Mouse (Mus musculus) Patski (cell line): ENCODE measurements around the gene Styx. TPM values are rescaled to one million over a fixed set of nuclear protein-coding genes. Genes with fewer than 3 reads are reported as not detected.

Source experiments
- ATAC-seq: fragments of 100-300 bp; one replicate; pipeline ENCODE4 v1.8.0; 2021
- CTCF ChIA-PET: fragments of 350-600 bp; sonication (Branson Sonifier 250); formaldehyde crosslinking; loops from one replicate; lab custom pipeline; 2022; ENCODE audit warnings: inconsistent platforms; lab: Charles Lee
- POLR2A ChIA-PET: fragments of 350-600 bp; sonication (Branson Sonifier 250); formaldehyde crosslinking; loops from one replicate; lab custom pipeline; 2022; ENCODE audit warnings: antibody characterized with exemption, inconsistent platforms; lab: Charles Lee
- DNase-seq: peaks from one replicate; pipeline ENCODE4 v3.0.0-alpha.2; 2011; ENCODE audit warnings: low read depth, low spot score
- H3K27me3 ChIP-seq: fragments of 371-371 bp; one replicate; pipeline ENCODE4 v1.5.1; 2021
- CTCF ChIP-seq: fragments of 100-300 bp; IDR thresholded peaks from one replicate; pipeline ENCODE4 v1.5.1; 2021
- in situ Hi-C: fragments of 300-500 bp; cut with MboI; formaldehyde crosslinking; loops from 3 replicates; pipeline ENCODE4 v1.11.1; 2018; ENCODE audit warnings: low pct_unique_long_range_greater_than_20kb, mixed read lengths
- polyA plus RNA-seq: library from polyadenylated mRNA; unstranded; gene quantifications from one replicate; pipeline ENCODE4 v1.2.3, GENCODE M21; 2021

The Styx gene
- polyA plus RNA-seq, 1 experiment from 2014 or later: 18.6 TPM

GRCm38 (mm10) chr14:45432003-45432402 is 81.1 kb downstream of the Styx start:
- TF ChIP-seq CTCF: peak; percentile 82
- H3K27me3 ChIP-seq: no peaks in the 10 kb centered on the region
- ATAC-seq (no peak), DNase-seq (no peak)
- in situ Hi-C loops: no loop called here
- ChIA-PET POLR2A (interaction anchor here (0.6 kb wide), 1 partner anchor 8 kb away, joined by 6 read pairs; no protein-coding TSS in a partner anchor), CTCF (interaction anchor here (0.9 to 2.2 kb wide), 2 partner anchors 8 to 14 kb away, joined by 4 to 14 read pairs; no protein-coding TSS in a partner anchor)

GRCm38 (mm10) chr14:45434220-45434619 is 83.3 kb downstream of the Styx start:
- TF ChIP-seq CTCF: peak; percentile 84
- no peak for DNase-seq
- POLR2A ChIA-PET: no interaction called here
- no peak for ATAC-seq
- H3K27me3 ChIP-seq: no peaks in the 10 kb centered on the region
- CTCF ChIA-PET: interaction anchor here (0.7 to 2.2 kb wide), 4 partner anchors 10 to 23 kb away, joined by 3 to 14 read pairs (median 4); no protein-coding TSS in a partner anchor
- in situ Hi-C loops: no loop called here

- POLR2A ChIA-PET: no interaction called here
- H3K27me3 ChIP-seq: no peaks in the 10 kb centered on the region
- DNase-seq: no peak
- ATAC-seq: no peak
- in situ Hi-C loops: no loop called here
- no peak for TF ChIP-seq CTCF
- CTCF ChIA-PET: no interaction called here
Measured at GRCm38 (mm10) chr14:45438250-45438930, 87.5 kb downstream of the Styx start.

GRCm38 (mm10) chr14:45438931-45439275 is 88.0 kb downstream of the Styx start:
- CTCF ChIA-PET: no interaction called here
- ATAC-seq (no peak), DNase-seq (no peak)
- no peak for TF ChIP-seq CTCF
- in situ Hi-C loops: no loop called here
- H3K27me3 ChIP-seq: no peaks in the 10 kb centered on the region
- POLR2A ChIA-PET: no interaction called here

GRCm38 (mm10) chr14:45439387-45439786 is 88.5 kb downstream of the Styx start:
- TF ChIP-seq CTCF: no peak
- POLR2A ChIA-PET: no interaction called here
- DNase-seq (no peak), ATAC-seq (no peak)
- no peaks in the 10 kb centered on the region for H3K27me3 ChIP-seq
- CTCF ChIA-PET: no interaction called here
- in situ Hi-C loops: no loop called here

- ChIA-PET POLR2A (interaction anchor here (1.0 kb wide), 1 partner anchor 88 kb away, joined by 5 read pairs; the partner anchor contains the start of gene Fermt2), CTCF (interaction anchor here (1.0 kb wide), 1 partner anchor 126 kb away, joined by 3 read pairs; no protein-coding TSS in a partner anchor)
- no peak for ATAC-seq
- in situ Hi-C loops: no loop called here
- TF ChIP-seq CTCF: no peak
- no peaks in the 10 kb centered on the region for H3K27me3 ChIP-seq
- DNase-seq: no peak
Measured at GRCm38 (mm10) chr14:45441291-45441690, 90.4 kb downstream of the Styx start.

GRCm38 (mm10) chr14:45442781-45443560 is 92.1 kb downstream of the Styx start:
- ATAC-seq (no peak), DNase-seq (no peak)
- TF ChIP-seq CTCF: no peak
- POLR2A ChIA-PET: no interaction called here
- CTCF ChIA-PET: no interaction called here
- in situ Hi-C loops: no loop called here
- H3K27me3 ChIP-seq: no peaks in the 10 kb centered on the region

GRCm38 (mm10) chr14:45444870-45445269 is 94.0 kb downstream of the Styx start:
- ChIA-PET POLR2A (no interaction called here), CTCF (no interaction called here)
- no peak for TF ChIP-seq CTCF
- ATAC-seq: no peak
- no peak for DNase-seq
- no peaks in the 10 kb centered on the region for H3K27me3 ChIP-seq
- in situ Hi-C loops: no loop called here

- ATAC-seq (no peak), DNase-seq (no peak)
- ChIA-PET POLR2A (interaction anchor here (0.5 to 1.0 kb wide), 2 partner anchors 83 to 138 kb away, joined by 3 read pairs; no protein-coding TSS in a partner anchor), CTCF (interaction anchor here (1.3 kb wide), 1 partner anchor 13 kb away, joined by 4 read pairs; no protein-coding TSS in a partner anchor)
- H3K27me3 ChIP-seq: no peaks in the 10 kb centered on the region
- TF ChIP-seq CTCF: no peak
- in situ Hi-C loops: no loop called here
Measured at GRCm38 (mm10) chr14:45445445-45445844, 94.6 kb downstream of the Styx start.

- H3K27me3 ChIP-seq: no peaks in the 10 kb centered on the region
- ATAC-seq: no peak
- no peak for DNase-seq
- ChIA-PET CTCF (interaction anchor here (1.3 kb wide), 1 partner anchor 14 kb away, joined by 4 read pairs; no protein-coding TSS in a partner anchor), POLR2A (no interaction called here)
- no peak for TF ChIP-seq CTCF
- in situ Hi-C loops: no loop called here
Measured at GRCm38 (mm10) chr14:45446777-45447176, 95.9 kb downstream of the Styx start.
